Mouse (Mus musculus): ENCODE measurements around the gene Hid1.

Hid1 gene

DNA sequence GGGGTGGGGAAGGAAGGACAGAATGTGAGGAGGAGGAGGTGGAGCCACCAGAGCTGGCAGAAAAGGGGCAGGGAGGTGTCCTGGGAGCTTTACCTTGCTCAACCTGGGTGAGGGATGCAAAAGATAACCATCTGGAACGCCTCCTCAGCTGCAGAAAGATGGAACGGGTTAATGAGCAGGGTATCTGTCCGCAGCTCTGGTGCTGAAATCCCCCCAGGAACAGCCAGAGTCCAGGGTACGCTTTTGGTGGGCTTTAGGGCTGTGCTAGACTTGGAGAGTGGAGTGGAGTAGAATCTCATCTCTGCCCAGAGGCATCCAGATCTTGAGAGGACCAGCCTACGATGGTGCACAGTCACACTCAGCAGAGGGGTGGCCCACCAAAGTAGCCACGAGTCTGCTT lies 31.4 kb downstream of the Hid1 start:
- 29% methylated on average over 6 of the region's 6 CpGs for WGBS

DNA sequence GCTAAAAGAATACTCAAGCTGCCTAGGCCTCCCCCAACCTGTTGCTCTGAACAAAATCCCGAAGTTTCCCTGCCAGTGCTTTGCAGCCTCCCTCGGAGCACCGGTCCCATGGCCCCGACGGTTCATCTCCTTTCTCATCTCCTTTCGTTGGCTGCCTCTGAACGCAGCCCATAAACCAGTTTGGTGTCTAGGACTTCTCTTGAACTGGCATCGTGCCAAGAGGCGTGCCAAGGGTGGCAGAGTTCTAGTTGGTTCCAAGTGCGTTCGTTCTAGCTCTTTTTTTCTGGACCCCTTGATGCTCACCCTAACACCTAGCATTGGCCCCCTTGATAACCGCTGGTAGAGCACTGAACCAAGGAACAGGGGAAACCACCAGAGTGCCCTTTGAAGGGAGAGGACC lies 32.3 kb downstream of the Hid1 start:
- 31% methylated on average over 12 of the region's 12 CpGs for WGBS

DNA sequence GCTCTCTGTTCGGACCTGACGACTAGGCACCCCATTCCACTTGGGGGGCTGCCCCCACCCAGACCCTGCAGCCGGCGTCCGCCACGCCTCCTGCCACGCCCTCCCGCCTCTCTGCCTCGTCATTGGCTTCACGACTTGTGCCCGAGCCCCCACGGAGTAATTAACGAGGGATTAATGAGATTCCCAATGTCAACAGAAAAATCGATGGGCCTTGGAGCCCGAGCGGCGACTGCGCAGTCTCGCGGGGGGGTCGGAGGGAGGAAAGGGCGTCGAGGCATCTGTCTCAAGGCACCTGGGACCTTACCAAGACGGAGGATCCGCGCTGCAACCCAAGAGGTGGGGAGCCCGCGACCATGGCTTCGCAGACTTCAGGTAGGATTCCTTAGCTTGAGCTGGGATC lies 33.0 kb downstream of the Hid1 start, which contains the start of gene Otop3:
Otop3 (plus strand) TSS at position 201 of the 400 bp plus-strand sequence.
- 4% methylated on average over 29 of the region's 29 CpGs for WGBS

DNA sequence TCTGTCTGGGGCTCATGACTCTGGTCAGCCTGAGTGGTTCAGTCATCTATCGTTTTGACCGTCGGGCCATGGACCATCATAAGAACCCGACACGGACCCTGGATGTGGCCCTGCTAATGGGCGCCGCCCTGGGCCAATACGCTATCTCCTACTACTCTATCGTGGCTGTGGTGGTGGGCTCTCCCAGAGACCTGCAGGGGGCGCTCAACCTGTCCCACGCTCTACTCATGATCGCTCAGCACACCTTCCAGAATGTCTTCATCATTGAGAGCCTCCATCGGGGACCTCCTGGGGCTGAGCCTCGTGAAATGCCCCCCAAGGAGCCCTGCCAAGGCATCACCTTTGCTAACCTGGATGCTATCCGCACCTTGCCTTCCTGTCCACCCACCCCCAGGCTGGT lies 38.2 kb downstream of the Hid1 start:
- WGBS: 76% methylated on average over 15 of the region's 15 CpGs

DNA sequence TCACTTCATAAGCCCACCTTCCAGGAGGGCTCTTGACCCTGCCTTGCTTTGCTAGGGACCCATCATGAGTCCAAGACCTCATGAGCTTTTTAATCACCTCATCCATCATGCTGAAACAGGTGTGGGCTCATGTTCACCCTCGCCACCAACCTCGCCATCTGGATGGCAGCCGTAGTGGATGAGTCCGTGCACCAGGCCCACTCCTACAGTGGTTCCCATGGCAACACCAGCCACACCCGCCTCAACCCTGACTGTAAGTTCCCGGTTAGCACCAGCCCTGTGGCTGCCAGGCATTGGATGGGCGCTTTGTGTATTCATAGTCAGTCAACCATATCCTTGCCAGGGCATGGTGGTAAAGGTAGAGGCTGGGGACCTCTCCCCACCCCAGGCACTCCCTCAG lies 40.8 kb downstream of the Hid1 start:
- WGBS: 51% methylated on average over 7 of the region's 7 CpGs

DNA sequence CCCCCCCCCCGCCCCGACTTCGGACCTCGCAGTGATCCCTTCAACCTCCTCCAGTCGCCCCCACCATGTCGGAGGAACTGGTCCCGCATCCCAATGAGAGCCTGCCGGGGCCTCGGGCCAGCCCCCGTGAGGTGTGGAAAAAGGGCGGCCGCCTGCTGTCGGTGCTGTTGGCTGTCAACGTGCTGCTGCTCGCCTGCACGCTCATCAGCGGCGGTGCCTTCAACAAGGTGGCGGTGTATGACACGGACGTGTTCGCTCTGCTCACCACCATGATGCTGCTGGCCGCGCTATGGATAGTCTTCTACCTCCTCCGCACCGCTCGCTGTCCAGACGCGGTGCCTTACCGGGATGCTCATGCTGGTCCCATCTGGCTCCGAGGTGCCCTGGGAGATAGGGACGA lies 44.2 kb downstream of the Hid1 start:
- 15% methylated on average over 32 of the region's 32 CpGs for WGBS

DNA sequence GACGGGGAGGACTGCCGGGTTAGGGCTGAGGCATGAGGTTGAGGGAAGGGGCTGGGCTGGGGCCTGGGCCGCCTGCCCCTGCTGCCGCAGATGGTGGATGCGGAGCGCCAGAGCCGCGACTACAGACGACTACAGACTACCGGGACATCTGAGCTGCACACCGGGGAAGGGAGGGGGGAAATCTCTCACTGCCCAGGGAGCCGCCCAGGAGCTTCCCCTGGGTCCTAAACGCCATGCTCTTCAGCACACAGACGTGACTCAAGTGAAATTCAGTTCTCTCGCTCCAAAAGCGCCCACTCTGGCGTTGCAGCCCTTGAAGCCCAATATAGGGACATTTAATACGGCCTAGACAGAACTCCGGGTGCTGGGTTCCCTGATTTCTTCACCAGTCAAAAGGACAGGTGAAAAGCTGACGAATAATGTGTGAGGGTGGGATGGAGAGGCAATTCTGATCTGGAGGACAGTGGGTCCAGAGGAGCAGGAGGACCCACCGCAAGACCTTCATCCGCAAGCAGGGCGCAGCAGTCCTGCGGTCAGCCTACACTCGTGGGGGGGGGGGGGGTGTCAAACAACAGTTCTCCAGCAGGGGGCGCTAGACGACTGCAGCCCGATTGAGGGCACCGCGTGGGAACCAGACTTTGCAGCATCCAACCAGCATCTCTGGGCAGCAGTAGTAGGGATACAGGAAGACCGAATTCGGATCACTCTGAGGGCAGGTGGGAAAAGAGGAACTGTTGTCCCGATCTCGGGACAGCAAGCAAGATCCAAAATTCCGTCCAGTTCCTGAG lies 45.5 kb downstream of the Hid1 start, which contains the start of gene Ush1g:
Ush1g (minus strand) TSS at position 136 of the 788 bp plus-strand sequence.
- WGBS: 3% methylated on average over 35 of the region's 35 CpGs

DNA sequence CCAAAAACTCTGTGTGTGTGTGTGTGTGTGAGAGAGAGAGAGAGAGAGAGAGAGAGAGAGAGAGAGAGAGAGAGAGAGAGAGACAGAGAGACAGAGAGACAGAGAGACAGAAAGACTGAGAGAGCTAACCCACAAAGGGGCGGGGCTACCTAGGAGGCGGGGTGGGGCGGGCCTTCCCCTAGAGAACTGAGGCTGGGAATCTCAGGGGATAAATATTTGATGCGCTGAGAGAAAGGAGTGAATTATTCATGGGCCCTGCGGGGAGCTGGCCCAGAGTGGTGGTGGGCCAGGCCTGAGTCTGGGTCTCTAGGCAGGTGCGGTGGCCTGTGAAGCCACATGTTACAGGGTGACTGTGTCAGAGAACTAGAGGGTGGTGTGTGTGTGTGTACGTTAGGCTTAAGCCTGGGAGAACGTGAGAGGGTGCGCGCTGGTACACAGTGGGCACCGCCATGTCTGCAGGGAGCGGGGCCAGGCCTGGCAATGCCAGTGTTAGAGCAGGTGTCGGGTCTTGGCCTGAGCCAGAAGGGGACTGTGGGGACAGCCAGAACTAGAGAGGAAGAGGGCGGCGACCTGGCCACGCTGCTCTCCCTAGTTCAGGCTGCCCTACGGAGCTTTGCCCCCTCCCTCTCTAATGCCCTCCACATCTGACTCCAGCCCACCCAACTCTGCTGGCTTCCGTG lies 47.7 kb downstream of the Hid1 start:
- 38% methylated on average over 18 of the region's 18 CpGs for WGBS

DNA sequence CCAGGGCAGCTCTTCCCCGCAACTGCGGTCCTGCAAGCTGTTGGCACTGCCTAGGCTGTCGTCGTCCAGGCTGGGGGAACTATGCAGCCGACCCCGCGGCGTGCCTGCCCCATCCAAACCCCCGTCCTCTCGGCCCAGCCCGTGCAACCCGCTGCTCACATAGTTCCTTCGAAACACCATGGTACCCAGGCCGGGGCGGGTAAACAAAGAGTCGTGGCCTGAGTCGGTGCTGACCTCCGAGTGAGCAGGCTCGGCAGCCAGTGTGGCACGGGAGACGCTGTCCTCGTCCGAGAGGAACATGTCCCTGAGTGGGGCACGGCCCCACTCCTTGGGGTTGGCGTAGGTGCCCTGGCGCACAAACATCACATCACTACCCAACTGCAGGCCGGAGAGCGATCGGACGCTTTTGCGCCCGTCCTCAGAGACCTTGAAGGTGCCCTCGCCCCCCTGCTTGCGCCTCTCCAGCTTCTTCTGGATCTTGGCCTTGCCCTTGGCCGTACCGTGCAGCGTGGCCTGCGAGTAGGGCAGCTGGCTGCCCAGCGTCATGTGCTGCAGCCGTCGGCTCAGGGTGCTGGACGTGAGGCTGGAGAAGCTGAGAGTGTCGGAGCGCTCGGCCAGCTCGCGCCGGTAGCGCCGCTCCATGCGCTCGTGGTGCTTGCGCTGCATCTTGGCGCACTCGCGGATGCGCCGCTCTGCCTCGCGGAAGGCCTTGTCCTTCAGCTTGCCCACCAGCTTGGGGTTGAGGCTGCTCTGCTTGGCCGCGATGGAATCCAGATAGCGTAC lies 49.1 kb downstream of the Hid1 start:
- WGBS: 14% methylated on average over 63 of the region's 63 CpGs

DNA sequence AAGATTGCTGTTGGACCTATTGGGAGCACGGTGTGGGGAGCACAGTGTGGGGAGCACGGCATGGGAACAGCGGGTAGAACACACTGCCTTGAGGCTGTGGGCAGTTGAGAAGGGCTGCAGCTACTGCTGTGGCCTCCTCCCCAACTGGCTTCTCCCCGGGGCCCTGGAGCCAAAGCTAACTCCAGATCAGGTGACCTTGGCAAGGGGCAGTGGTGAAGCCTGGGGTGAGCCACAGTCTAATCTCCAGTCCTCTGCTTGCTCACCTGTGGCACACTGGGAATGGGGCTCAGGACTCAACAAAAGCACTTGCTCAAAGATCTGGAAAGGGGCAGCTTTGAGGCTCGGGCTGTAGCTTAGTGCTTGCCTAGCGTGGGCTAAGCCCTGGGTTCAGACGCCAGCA lies 50.4 kb downstream of the Hid1 start:
- 76% methylated on average over 7 of the region's 7 CpGs for WGBS

DNA sequence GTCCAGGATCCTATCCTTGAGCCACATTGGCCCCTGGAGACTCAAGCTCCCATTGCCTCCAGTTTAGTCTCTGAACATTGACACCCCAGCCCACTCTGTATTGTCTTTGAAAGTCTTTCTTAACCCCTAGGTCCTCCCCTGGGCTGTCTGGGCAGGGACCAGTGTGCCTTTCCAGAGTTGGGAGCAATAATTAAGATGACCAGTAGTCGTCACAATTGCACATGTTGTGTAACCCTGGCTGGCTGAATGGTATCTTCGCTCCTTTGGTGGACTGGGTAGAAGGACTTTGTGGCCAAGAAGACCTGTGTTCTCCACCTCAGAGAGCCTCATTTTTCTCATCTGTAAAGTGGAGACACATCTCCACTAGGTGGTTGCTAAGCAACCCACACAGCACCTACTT lies 53.3 kb downstream of the Hid1 start:
- 41% methylated on average over 2 of the region's 2 CpGs for WGBS

DNA sequence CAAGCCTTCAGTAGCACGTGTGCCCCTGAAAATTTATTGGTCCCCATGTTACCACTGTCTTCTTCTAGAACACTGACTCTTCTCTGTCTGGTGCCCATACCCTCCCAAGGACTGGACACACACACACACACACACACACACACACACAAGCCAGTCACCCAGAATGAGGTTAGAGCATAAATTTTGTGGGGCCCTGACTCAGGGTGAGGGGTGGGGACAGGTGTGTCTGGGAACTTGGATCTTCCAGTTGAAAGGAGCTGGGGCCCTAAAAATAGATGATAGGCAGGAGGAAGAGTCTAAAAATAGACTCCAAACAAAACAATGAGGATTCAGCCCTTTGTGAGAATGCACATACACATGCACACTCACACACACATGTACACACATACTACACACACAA lies 58.8 kb downstream of the Hid1 start:
- WGBS: 84% methylated on average over 1 of the region's 1 CpGs

DNA sequence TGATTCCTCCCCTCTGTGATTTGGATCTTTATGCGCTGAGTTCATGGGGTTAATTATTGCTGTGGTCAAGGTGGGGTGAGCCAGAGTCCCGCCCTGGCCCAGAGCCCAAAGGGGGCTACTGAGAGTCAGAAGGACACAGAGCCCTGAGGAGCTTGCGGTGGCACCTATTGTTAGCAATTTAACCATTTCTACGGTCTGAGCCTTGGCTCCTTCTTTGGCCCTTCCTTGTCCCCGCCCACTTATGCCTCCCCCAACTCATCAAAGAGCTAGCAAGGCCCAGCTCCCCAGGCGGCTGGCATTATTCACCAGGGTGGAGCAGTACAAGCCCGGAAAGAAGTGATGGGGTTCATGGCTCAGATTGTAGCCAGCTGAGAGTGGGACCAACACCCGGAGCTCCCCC lies 60.7 kb downstream of the Hid1 start, which contains the start of gene Otop2:
Otop2 (plus strand) TSS at position 301 of the 400 bp plus-strand sequence.
- WGBS: 59% methylated on average over 8 of the region's 8 CpGs

DNA sequence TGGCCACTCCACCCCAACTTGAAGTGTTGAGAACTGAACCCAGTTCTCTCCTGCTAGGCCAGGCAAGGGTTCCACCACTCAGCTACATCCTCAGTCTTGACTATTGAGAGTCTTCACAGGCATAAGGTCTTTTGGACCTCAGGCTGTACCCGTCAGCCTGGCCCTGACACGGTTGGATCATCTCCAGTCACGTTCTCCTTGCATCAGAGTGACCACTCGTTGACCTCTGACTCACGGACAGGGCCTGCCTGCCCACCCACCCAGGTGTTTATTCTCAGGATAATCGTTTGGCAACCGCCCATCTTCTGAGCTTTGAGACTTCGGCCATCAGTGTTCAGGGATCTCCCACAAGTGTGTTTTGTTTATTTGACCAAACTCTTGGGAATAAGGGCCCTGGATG lies 64.4 kb downstream of the Hid1 start:
- 76% methylated on average over 8 of the region's 8 CpGs for WGBS

DNA sequence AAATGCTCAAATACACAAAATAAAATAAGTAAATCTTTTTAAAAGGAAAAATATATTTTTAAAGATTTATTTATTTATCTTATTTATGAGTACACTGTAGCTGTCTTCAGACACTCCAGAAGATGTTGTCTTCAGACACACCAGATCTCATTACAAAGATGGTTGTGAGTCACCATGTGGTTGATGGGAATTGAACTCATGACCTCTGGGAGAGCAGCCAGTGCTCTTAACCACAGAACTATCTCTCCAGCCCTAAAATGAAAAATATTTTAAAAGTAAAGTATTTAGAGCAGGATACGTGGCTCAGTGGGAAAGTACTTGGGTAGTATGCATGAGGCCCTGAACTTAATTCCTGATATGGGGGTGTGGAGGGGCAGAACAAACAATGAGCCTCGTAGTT lies 66.2 kb downstream of the Hid1 start:
- 93% methylated on average over 2 of the region's 2 CpGs for WGBS

DNA sequence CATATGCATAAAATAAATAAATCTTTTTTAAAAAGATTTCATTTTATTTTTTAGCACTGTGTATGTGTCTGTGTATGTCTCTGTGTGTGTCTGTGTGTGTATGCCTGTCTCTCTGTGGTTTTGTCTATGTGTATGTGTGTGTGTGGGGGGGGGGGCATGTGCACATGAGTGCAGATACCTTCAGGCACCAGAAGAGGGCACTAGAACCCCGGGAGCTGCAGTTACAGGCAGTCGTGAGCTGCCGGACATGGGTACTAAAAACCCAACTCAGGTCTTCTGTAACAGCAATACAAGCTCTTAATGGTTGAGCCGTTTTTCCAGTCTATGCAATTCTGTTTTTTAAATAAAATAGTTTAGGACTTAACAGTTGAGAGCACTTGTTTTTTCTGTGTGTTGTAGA lies 66.8 kb downstream of the Hid1 start:
- 81% methylated on average over 4 of the region's 4 CpGs for WGBS

DNA sequence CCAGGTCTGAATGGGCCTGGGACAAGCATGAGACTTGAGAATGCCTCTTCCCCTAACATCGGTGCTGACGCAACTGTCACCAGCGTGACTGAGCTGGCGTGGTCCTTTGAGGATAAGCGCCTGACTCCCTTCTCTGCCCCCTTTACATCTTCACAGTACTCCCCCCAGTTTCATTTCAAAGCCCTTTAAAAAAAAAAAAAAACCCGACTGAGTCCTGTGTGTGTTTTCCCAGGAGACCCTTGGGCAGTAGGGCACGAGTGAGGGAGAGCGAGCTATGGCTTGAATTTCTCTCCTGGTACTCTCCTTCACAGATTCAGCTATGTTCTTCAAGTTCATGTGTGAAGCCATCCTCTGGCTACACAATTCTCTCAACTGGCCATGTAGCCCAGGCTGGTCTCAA lies 69.4 kb downstream of the Hid1 start:
- 78% methylated on average over 8 of the region's 8 CpGs for WGBS

Measured in cerebral cortex, adult 2 months (tissue).